Mouse (Mus musculus) midbrain, embryonic 13.5 days (tissue): ENCODE results near the gene Rasa3. TPM values are rescaled to one million over a fixed set of nuclear protein-coding genes. Genes with fewer than 3 reads are reported as not detected.
A peak's percentile ranks its signal among the peaks of the same experiment; 100 is the strongest.

ENCODE experiments used
- ATAC-seq: fragments of 200-750 bp; cut with Nextera tagmentation; 2 replicates; pipeline ENCODE4 v1.8.0; 2017; ENCODE audit warnings: mild to moderate bottlenecking, moderate TSS enrichment, moderate library complexity
- H3K27ac ChIP-seq: fragments of 300-500 bp; sonication (generic); 2 replicates; pipeline ENCODE4 v1.5.1; 2015; ENCODE audit warnings: inconsistent platforms, mild to moderate bottlenecking, moderate library complexity
- H3K27me3 ChIP-seq: fragments of 300-500 bp; sonication (generic); 2 replicates; pipeline ENCODE4 v1.6.1; 2015; ENCODE audit warnings: mild to moderate bottlenecking, inconsistent platforms
- H3K36me3 ChIP-seq: fragments of 300-500 bp; sonication (generic); 2 replicates; pipeline ENCODE4 v1.6.1; 2015; ENCODE audit warnings: mild to moderate bottlenecking, inconsistent platforms
- H3K4me1 ChIP-seq: fragments of 300-500 bp; sonication (generic); replicated peaks from 2 replicates; pipeline ENCODE4 v1.6.1; 2015; ENCODE audit warnings: inconsistent platforms
- H3K4me2 ChIP-seq: fragments of 300-500 bp; sonication (generic); replicated peaks from 2 replicates; pipeline ENCODE4 v1.6.1; 2015; ENCODE audit warnings: moderate library complexity, mild to moderate bottlenecking, inconsistent platforms
- H3K4me3 ChIP-seq: fragments of 300-500 bp; sonication (generic); replicated peaks from 2 replicates; pipeline ENCODE4 v1.5.1; 2015; ENCODE audit warnings: mild to moderate bottlenecking, inconsistent platforms
- H3K9ac ChIP-seq: fragments of 300-500 bp; sonication (generic); replicated peaks from 2 replicates; pipeline ENCODE4 v1.6.1; 2015; ENCODE audit warnings: mild to moderate bottlenecking, inconsistent platforms
- H3K9me3 ChIP-seq: fragments of 300-500 bp; sonication (generic); 2 replicates; pipeline ENCODE4 v1.6.1; 2016; ENCODE audit warnings: mild to moderate bottlenecking, inconsistent platforms
- WGBS: fragments of 180-500 bp; shearing (Covaris S2); methylation state at CpG from one replicate; pipeline ENCODE4 v1.1.7; 2015; 5-methylcytosine and 5-hydroxymethylcytosine counted together
- polyA plus RNA-seq: library from polyadenylated mRNA; unstranded; fragments of >200 nt; fragmentation: Nextera tagmentation; extraction: Ambion mirVana; gene quantifications from 2 replicates; pipeline ENCODE4 v1.2.1, GENCODE M21; 2015

Gene Rasa3
- 20.6 and 21.7 TPM in 2 replicates for polyA plus RNA-seq

GRCm38 (mm10) chr8:13677413-13677883 is at the start of gene Rasa3:
Gene Rasa3 (minus strand): TSS chr8:13677603.
- Histone ChIP-seq H3K4me3 (peak within 1 kb of the TSS; percentile 82), H3K27ac (peak within 1 kb of the TSS; percentile 90), H3K9me3 (no peaks in the 10 kb centered on the region), H3K36me3 (no peaks in the 10 kb centered on the region), H3K9ac (peak within 1 kb of the TSS; percentile 77), H3K4me1 (peaks cover 40% of the 10 kb centered on the region), H3K4me2 (peak within 1 kb of the TSS; percentile 82), H3K27me3 (0 out of 2 replicates have a peak, but pooled peaks cover 6% of the 10 kb centered on the region)
- under 1% methylated on average over 37 of the region's 42 CpGs for WGBS
- ATAC-seq, result peak; percentile 98

- no peaks in the 10 kb centered on the region for H3K9me3 ChIP-seq
- H3K4me3 ChIP-seq, result no peak overlapping the region
- no peak overlapping the region for H3K4me2 ChIP-seq
- no peaks in the 10 kb centered on the region for H3K36me3 ChIP-seq
- H3K9ac ChIP-seq, result no peak overlapping the region
- no peaks in the 10 kb centered on the region for H3K4me1 ChIP-seq
- H3K27ac ChIP-seq, result no peak overlapping the region
- H3K27me3 ChIP-seq, result no peaks in the 10 kb centered on the region
- ATAC-seq, result no peak
Observed at GRCm38 (mm10) chr8:13725722-13726121, 48.3 kb upstream of the Rasa3 start.

- H3K9me3 ChIP-seq, result no peaks in the 10 kb centered on the region
- no peaks in the 10 kb centered on the region for H3K27me3 ChIP-seq
- no peak overlapping the region for H3K4me2 ChIP-seq
- no peak for ATAC-seq
- no peak overlapping the region for H3K4me3 ChIP-seq
- H3K4me1 ChIP-seq, result no peaks in the 10 kb centered on the region
- no peaks in the 10 kb centered on the region for H3K36me3 ChIP-seq
- 91% methylated on average over 8 of the region's 8 CpGs for WGBS
- no peak overlapping the region for H3K9ac ChIP-seq
- H3K27ac ChIP-seq, result no peak overlapping the region
Observed at GRCm38 (mm10) chr8:13718980-13719379, 41.6 kb upstream of the Rasa3 start.

DNA sequence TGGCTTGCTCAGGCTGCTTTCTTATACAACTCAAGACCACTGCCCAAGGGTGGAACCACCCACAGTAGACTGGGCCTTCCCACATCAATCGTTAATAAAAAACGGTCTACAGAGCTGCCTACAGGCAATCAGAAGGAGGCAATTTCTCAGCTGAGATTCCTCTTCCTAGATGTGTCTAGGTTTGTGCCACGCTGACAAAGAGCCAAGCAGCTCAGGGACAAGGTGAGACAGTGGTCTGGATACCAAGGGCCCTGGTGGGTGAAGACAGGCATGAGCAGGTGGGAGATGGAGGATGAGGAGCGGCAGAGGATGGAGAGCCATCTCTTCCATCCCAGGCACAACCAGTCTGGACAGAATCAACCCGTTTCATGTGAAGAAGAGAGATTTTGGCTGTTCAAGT is 31.1 kb upstream of the Rasa3 start:
- ATAC-seq, result no peak
- Histone ChIP-seq H3K9ac (no peak overlapping the region), H3K4me3 (no peak overlapping the region), H3K4me1 (peaks cover 12% of the 10 kb centered on the region), H3K27ac (no peak overlapping the region), H3K27me3 (no peaks in the 10 kb centered on the region), H3K36me3 (no peaks in the 10 kb centered on the region), H3K9me3 (no peaks in the 10 kb centered on the region), H3K4me2 (no peak overlapping the region)
- 92% methylated on average over 5 of the region's 5 CpGs for WGBS

DNA sequence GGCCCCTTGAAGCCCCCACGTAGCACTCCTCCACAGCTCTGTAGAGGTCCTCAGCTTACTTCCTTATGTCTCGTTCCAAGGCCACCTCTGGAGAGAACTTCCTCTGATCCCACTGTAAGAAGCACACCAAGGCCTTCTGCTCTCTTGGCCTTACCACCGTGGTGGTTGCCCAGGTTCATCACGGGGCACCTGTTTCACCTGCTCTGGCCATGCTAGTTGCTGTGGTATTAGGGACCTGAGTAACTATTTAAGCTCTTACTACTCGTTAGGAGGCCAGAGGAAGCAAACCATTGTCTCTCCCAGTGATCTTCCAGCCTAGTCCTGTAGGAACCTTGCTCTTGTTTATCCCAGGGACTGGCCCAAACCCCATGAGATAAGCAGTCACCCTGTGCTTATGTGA is 29.5 kb upstream of the Rasa3 start:
- WGBS, result 92% methylated on average over 5 of the region's 5 CpGs
- no peaks in the 10 kb centered on the region for H3K9me3 ChIP-seq
- H3K9ac ChIP-seq, result no peak overlapping the region
- no peak overlapping the region for H3K4me3 ChIP-seq
- H3K36me3 ChIP-seq, result no peaks in the 10 kb centered on the region
- H3K4me2 ChIP-seq, result no peak overlapping the region
- no peak overlapping the region for H3K27ac ChIP-seq
- no peaks in the 10 kb centered on the region for H3K27me3 ChIP-seq
- peaks cover 12% of the 10 kb centered on the region for H3K4me1 ChIP-seq
- ATAC-seq, result no peak

- H3K27ac ChIP-seq, result peak within 1 kb of the TSS; percentile 86
- H3K4me1 ChIP-seq, result peaks cover 12% of the 10 kb centered on the region
- no peaks in the 10 kb centered on the region for H3K27me3 ChIP-seq
- no peaks in the 10 kb centered on the region for H3K36me3 ChIP-seq
- H3K4me2 ChIP-seq, result peak within 1 kb of the TSS; percentile 49
- WGBS, result 1% methylated on average over 5 of the region's 5 CpGs
- H3K9ac ChIP-seq, result peak within 1 kb of the TSS; percentile 40
- peak; percentile 99 for ATAC-seq
- no peaks in the 10 kb centered on the region for H3K9me3 ChIP-seq
- peak within 1 kb of the TSS; percentile 24 for H3K4me3 ChIP-seq
Observed at GRCm38 (mm10) chr8:13705668-13706067, 28.3 kb upstream of the Rasa3 start, which contains the start of gene Cfap97d2. Gene Cfap97d2 (plus strand): TSS chr8:13705889.

- Histone ChIP-seq H3K9ac (no peak overlapping the region), H3K27ac (no peak overlapping the region), H3K36me3 (no peaks in the 10 kb centered on the region), H3K4me1 (peaks cover 12% of the 10 kb centered on the region), H3K4me3 (no peak overlapping the region), H3K27me3 (no peaks in the 10 kb centered on the region), H3K9me3 (no peaks in the 10 kb centered on the region), H3K4me2 (no peak overlapping the region)
- WGBS, result 88% methylated on average over 4 of the region's 4 CpGs
- ATAC-seq, result no peak
Observed at GRCm38 (mm10) chr8:13704301-13704700, 26.9 kb upstream of the Rasa3 start.

- no peaks in the 10 kb centered on the region for H3K36me3 ChIP-seq
- no peak overlapping the region for H3K4me3 ChIP-seq
- H3K9ac ChIP-seq, result no peak overlapping the region
- H3K27ac ChIP-seq, result no peak overlapping the region
- H3K27me3 ChIP-seq, result no peaks in the 10 kb centered on the region
- no peak for ATAC-seq
- WGBS, result 95% methylated on average over 6 of the region's 6 CpGs
- H3K9me3 ChIP-seq, result no peaks in the 10 kb centered on the region
- no peak overlapping the region for H3K4me2 ChIP-seq
- peaks cover 12% of the 10 kb centered on the region for H3K4me1 ChIP-seq
Observed at GRCm38 (mm10) chr8:13703756-13704155, 26.4 kb upstream of the Rasa3 start.

DNA sequence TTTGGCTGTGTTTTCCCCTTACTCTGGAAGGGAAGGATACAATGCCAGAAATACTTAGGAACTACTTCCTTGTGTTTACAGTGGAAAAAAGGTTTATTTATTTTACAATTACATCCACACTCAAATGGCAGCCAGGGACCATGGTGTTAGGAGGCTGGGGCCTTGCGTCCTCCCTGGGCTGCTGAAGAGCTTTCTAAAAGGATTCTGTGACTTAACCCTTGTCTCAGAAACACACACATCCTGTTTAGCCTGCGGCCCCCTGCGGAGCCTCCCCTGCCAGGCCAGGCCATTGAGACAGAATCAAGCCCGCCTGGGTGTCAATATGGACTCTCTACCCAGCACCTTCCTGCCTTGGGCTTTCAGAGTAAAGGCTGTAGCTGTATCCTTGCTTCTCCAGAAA is 25.4 kb upstream of the Rasa3 start:
- 57% methylated on average over 4 of the region's 4 CpGs for WGBS
- ATAC-seq, result no peak

GRCm38 (mm10) chr8:13699323-13699949 is 22.0 kb upstream of the Rasa3 start:
- Histone ChIP-seq H3K36me3 (no peaks in the 10 kb centered on the region), H3K4me1 (no peaks in the 10 kb centered on the region), H3K4me3 (no peak overlapping the region), H3K9ac (no peak overlapping the region), H3K27me3 (no peaks in the 10 kb centered on the region), H3K9me3 (no peaks in the 10 kb centered on the region), H3K4me2 (no peak overlapping the region), H3K27ac (no peak overlapping the region)
- WGBS, result 84% methylated on average over 5 of the region's 5 CpGs
- no peak for ATAC-seq

More for the DNA sequence above, 25.4 kb upstream of the Rasa3 start:
- no peaks in the 10 kb centered on the region for H3K27me3 ChIP-seq
- no peaks in the 10 kb centered on the region for H3K36me3 ChIP-seq
- no peak overlapping the region for H3K9ac ChIP-seq
- H3K4me2 ChIP-seq, result no peak overlapping the region
- H3K4me1 ChIP-seq, result peaks cover 12% of the 10 kb centered on the region
- H3K27ac ChIP-seq, result no peak overlapping the region
- H3K9me3 ChIP-seq, result no peaks in the 10 kb centered on the region
- H3K4me3 ChIP-seq, result no peak overlapping the region

- Histone ChIP-seq H3K4me1 (peaks cover 3% of the 10 kb centered on the region; the same call in 1 of the 2 replicates), H3K4me2 (no peak overlapping the region), H3K27ac (no peak overlapping the region), H3K9ac (no peak overlapping the region), H3K27me3 (no peaks in the 10 kb centered on the region), H3K4me3 (no peak overlapping the region), H3K9me3 (no peaks in the 10 kb centered on the region), H3K36me3 (no peaks in the 10 kb centered on the region)
- no peak for ATAC-seq
- WGBS, result 89% methylated on average over 3 of the region's 3 CpGs
Observed at GRCm38 (mm10) chr8:13698281-13698680, 20.9 kb upstream of the Rasa3 start.

- H3K9ac ChIP-seq, result no peak overlapping the region
- peaks cover 5% of the 10 kb centered on the region for H3K4me1 ChIP-seq
- H3K4me2 ChIP-seq, result no peak overlapping the region
- H3K27me3 ChIP-seq, result no peaks in the 10 kb centered on the region
- 88% methylated on average over 8 of the region's 8 CpGs for WGBS
- H3K27ac ChIP-seq, result no peak overlapping the region
- no peaks in the 10 kb centered on the region for H3K9me3 ChIP-seq
- no peak overlapping the region for H3K4me3 ChIP-seq
- H3K36me3 ChIP-seq, result no peaks in the 10 kb centered on the region
- no peak for ATAC-seq
Observed at GRCm38 (mm10) chr8:13697681-13698080, 20.3 kb upstream of the Rasa3 start.

- Histone ChIP-seq H3K9ac (no peak overlapping the region), H3K4me1 (peaks cover 10% of the 10 kb centered on the region), H3K27ac (no peak overlapping the region), H3K27me3 (no peaks in the 10 kb centered on the region), H3K36me3 (no peaks in the 10 kb centered on the region), H3K4me2 (no peak overlapping the region), H3K4me3 (no peak overlapping the region), H3K9me3 (no peaks in the 10 kb centered on the region)
- no peak for ATAC-seq
- 76% methylated on average over 8 of the region's 8 CpGs for WGBS
Observed at GRCm38 (mm10) chr8:13697196-13697595, 19.8 kb upstream of the Rasa3 start.
